Mouse (Mus musculus): ENCODE data around the gene Ankrd44. TPM values are rescaled to one million over a fixed set of nuclear protein-coding genes. Genes with fewer than 3 reads are reported as not detected.

Ankrd44 gene
- polyA plus RNA-seq, 1 experiment = 6.8 TPM

DNA sequence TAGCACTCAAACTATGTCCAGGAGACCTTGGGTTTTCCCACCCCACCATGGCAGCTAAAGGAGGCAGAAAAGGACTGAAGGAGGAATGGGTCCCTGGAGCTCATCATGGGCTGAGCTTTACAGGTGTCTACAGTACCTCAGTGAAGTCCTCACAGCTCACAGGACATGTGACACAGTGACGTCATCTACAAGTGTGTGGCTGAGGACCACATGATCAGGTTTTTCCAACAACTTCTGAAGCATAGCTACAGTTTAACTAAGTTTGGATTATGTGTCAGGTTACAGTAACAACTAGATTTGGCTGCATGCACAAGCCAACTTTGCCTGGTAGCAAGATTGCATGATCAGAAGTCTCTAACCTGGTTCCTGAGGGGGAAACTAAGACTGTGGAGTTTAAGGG, 78.9 kb downstream of the Ankrd44 start:
- TF ChIP-seq CTCF (IDR thresholded peaks at IDR 0.05; ENCODE audit: control insufficient read depth, insufficient read depth, insufficient replicate concordance, low read depth, low read length) (no peak), POLR2A (IDR thresholded peaks at IDR 0.05; ENCODE audit: control insufficient read depth, low read depth, low read length) (no peak)
- Histone ChIP-seq H3K27ac (ENCODE audit: control insufficient read depth, insufficient read depth, low read depth, low read length) (no peak overlapping the region), H3K27me3 (ENCODE audit: control insufficient read depth, insufficient read depth, low read length) (no peaks in the 10 kb centered on the region)

DNA sequence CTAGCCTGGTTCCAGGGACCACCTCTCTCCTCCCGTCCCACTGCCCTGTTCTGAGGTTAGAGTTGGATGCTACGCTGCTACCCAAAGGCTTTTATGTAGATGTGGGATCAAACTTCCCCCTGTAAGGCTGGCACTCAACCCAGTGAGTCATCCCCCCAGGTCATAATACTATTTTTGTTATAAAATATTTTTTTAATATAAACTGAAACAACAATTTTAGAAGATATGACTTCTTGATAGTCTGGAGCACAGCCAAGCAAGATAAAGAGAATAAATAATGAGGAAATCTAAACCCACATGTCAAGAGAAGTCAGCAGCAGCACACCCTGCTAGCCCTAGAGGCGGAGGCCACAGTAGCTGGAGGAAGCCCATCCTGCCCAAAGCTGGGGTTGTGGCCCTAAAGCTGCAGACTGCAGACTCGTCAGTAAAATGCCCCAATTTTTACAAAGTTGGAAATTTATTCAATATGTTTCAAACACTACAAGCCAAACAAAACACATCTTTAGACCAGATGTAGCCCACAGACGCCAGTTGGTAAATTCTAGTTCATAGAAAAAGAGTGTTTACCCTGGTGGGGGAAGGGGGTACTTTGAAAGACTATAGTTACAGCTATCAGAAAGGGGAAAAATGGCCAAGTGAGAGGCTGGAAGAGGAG, 79.7 kb downstream of the Ankrd44 start:
- Histone ChIP-seq H3K36me3 (ENCODE audit: control insufficient read depth, insufficient read depth, low read length) (no peaks in the 10 kb centered on the region), H3K27me3 (ENCODE audit: control insufficient read depth, insufficient read depth, low read length) (no peaks in the 10 kb centered on the region), H3K4me1 (ENCODE audit: control insufficient read depth, insufficient read depth, low read length) (no peaks in the 10 kb centered on the region), H3K27ac (ENCODE audit: control insufficient read depth, insufficient read depth, low read depth, low read length) (no peak overlapping the region), H3K4me3 (ENCODE audit: control insufficient read depth, low read depth, low read length) (no peak overlapping the region)
- TF ChIP-seq POLR2A (IDR thresholded peaks at IDR 0.05; ENCODE audit: control insufficient read depth, low read depth, low read length) (no peak), CTCF (IDR thresholded peaks at IDR 0.05; ENCODE audit: control insufficient read depth, insufficient read depth, insufficient replicate concordance, low read depth, low read length) (no peak)

More for the DNA sequence above, 78.9 kb downstream of the Ankrd44 start:
- Histone ChIP-seq H3K36me3 (ENCODE audit: control insufficient read depth, insufficient read depth, low read length) (no peaks in the 10 kb centered on the region), H3K4me1 (ENCODE audit: control insufficient read depth, insufficient read depth, low read length) (no peaks in the 10 kb centered on the region), H3K4me3 (ENCODE audit: control insufficient read depth, low read depth, low read length) (no peak overlapping the region)

DNA sequence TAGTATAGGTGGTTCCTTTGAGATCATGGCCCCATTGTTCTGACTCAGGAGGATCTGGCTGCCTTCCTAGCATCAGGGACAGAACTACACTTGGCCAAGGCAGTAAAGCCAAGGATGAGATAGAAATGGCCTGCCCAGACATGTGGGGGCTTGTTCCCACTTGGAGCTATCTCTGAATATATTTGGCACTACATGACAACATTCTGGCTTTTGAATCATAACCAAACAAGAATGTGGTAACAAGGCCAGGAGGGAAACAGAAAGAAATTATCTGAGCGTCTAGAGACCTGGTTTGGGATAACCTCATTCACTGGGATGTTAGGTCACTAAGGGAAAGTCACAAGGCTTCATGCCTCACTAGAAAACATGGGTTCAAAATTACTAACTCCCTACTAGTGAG, 81.8 kb downstream of the Ankrd44 start:
- Histone ChIP-seq H3K4me1 (ENCODE audit: control insufficient read depth, insufficient read depth, low read length) (no peaks in the 10 kb centered on the region), H3K27me3 (ENCODE audit: control insufficient read depth, insufficient read depth, low read length) (no peaks in the 10 kb centered on the region), H3K27ac (ENCODE audit: control insufficient read depth, insufficient read depth, low read depth, low read length) (no peak overlapping the region), H3K36me3 (ENCODE audit: control insufficient read depth, insufficient read depth, low read length) (no peaks in the 10 kb centered on the region), H3K4me3 (ENCODE audit: control insufficient read depth, low read depth, low read length) (no peak overlapping the region)
- no peak for TF ChIP-seq CTCF (IDR thresholded peaks at IDR 0.05; ENCODE audit: control insufficient read depth, insufficient read depth, insufficient replicate concordance, low read depth, low read length)
- TF ChIP-seq POLR2A (IDR thresholded peaks at IDR 0.05; ENCODE audit: control insufficient read depth, low read depth, low read length) = no peak

DNA sequence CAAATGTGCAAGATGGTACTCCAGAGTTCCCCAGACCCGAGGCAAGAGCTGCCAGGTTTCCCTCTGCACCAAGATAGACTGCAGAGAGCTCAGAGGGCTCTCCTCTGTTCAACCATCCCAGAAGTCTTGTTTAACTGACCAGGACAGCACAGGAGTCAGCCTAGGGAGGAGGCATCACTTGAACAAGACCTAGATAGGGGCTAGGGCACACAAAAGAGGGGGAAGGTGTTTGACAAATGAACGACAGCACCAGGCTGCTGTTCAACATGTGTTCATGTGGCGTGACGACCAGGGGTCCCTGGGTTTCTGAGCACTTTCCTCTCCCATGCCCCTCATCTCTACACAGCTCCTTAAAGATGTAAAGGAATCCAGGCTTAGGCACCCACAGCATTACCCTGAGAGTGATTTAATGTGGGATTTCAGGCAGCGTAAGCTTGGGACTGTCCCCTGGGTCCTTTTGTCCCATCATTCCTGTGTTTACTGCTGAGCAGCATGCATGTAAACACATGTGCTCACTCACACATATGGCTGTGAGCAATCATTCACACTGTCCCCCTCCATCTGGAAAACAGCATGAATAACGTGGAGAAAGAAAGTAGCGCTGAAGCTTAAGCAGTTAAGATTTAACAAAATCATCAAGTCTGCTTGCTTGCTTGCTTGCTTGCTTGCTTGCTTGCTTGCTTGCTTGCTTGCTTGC, 83.3 kb downstream of the Ankrd44 start:
- Histone ChIP-seq H3K27ac (ENCODE audit: control insufficient read depth, insufficient read depth, low read depth, low read length) (no peak overlapping the region), H3K4me3 (ENCODE audit: control insufficient read depth, low read depth, low read length) (no peak overlapping the region), H3K4me1 (ENCODE audit: control insufficient read depth, insufficient read depth, low read length) (no peaks in the 10 kb centered on the region), H3K27me3 (ENCODE audit: control insufficient read depth, insufficient read depth, low read length) (no peaks in the 10 kb centered on the region), H3K36me3 (ENCODE audit: control insufficient read depth, insufficient read depth, low read length) (no peaks in the 10 kb centered on the region)
- TF ChIP-seq CTCF (IDR thresholded peaks at IDR 0.05; ENCODE audit: control insufficient read depth, insufficient read depth, insufficient replicate concordance, low read depth, low read length) (no peak), POLR2A (IDR thresholded peaks at IDR 0.05; ENCODE audit: control insufficient read depth, low read depth, low read length) (no peak)

DNA sequence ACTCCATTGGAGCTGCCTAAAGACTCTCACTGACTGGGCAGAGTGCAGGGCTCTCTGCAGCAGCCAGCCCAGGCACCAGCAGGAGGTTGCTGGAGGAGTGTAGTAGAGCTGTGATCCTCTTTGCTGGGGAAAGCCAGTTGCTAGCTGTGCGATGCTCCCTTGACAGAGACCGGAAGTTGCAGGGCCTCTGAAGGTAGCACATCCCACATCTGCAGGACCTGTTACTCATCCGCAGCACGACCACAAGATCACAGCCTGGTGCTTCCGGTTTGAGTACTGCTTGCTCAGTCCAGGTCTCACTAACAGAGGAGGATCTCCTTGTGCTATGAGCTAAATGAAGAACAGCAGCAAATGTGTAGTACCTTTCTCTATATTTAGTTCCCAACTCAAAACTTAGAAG, 84.4 kb downstream of the Ankrd44 start:
- Histone ChIP-seq H3K4me3 (ENCODE audit: control insufficient read depth, low read depth, low read length) (no peak overlapping the region), H3K4me1 (ENCODE audit: control insufficient read depth, insufficient read depth, low read length) (no peaks in the 10 kb centered on the region), H3K27ac (ENCODE audit: control insufficient read depth, insufficient read depth, low read depth, low read length) (no peak overlapping the region), H3K27me3 (ENCODE audit: control insufficient read depth, insufficient read depth, low read length) (no peaks in the 10 kb centered on the region), H3K36me3 (ENCODE audit: control insufficient read depth, insufficient read depth, low read length) (no peaks in the 10 kb centered on the region)
- no peak for TF ChIP-seq POLR2A (IDR thresholded peaks at IDR 0.05; ENCODE audit: control insufficient read depth, low read depth, low read length)
- TF ChIP-seq CTCF (IDR thresholded peaks at IDR 0.05; ENCODE audit: control insufficient read depth, insufficient read depth, insufficient replicate concordance, low read depth, low read length) = no peak

DNA sequence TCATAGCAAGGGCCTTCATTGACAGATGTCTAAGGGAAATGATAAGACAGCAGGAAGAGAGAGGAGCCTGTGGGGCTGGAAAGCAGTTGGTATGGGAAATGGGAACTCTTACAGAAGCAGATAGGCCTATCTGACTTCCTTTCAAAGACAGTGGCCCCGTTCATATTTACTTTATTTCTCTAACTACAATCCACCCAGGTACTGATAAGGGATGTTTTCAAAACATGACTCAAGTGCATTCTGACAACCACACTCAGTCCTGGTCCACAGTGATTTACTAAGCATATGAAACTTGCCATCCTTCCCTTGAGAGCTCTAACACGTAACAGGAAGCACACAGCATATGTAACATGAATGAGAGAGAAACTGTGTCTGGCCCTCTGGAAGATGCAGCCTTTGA, 86.1 kb downstream of the Ankrd44 start:
- H3K4me1 ChIP-seq (ENCODE audit: control insufficient read depth, insufficient read depth, low read length) = no peaks in the 10 kb centered on the region
- no peak overlapping the region for H3K4me3 ChIP-seq (ENCODE audit: control insufficient read depth, low read depth, low read length)
- H3K27ac ChIP-seq (ENCODE audit: control insufficient read depth, insufficient read depth, low read depth, low read length) = no peak overlapping the region
- no peaks in the 10 kb centered on the region for H3K36me3 ChIP-seq (ENCODE audit: control insufficient read depth, insufficient read depth, low read length)
- H3K27me3 ChIP-seq (ENCODE audit: control insufficient read depth, insufficient read depth, low read length) = no peaks in the 10 kb centered on the region
- TF ChIP-seq CTCF (IDR thresholded peaks at IDR 0.05; ENCODE audit: control insufficient read depth, insufficient read depth, insufficient replicate concordance, low read depth, low read length) (no peak), POLR2A (IDR thresholded peaks at IDR 0.05; ENCODE audit: control insufficient read depth, low read depth, low read length) (no peak)

DNA sequence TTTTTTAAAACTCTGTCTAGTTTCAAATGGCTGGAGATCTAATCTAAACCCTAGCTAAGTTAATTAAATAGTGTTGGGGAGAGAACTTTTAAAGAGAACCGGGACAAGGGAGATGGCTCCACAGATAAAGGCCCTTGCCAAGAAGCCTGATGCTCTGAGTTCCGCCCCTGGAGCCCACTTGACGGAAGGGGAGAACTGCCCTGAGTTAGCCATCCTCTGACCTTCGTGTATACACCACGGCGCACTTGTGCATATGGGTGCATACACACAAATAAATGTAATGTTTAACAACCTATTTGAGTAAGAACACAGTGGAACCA, 87.7 kb downstream of the Ankrd44 start:
- H3K27me3 ChIP-seq (ENCODE audit: control insufficient read depth, insufficient read depth, low read length) = no peaks in the 10 kb centered on the region
- no peaks in the 10 kb centered on the region for H3K36me3 ChIP-seq (ENCODE audit: control insufficient read depth, insufficient read depth, low read length)
- TF ChIP-seq CTCF (IDR thresholded peaks at IDR 0.05; ENCODE audit: control insufficient read depth, insufficient read depth, insufficient replicate concordance, low read depth, low read length) (no peak), POLR2A (IDR thresholded peaks at IDR 0.05; ENCODE audit: control insufficient read depth, low read depth, low read length) (no peak)
- H3K4me1 ChIP-seq (ENCODE audit: control insufficient read depth, insufficient read depth, low read length) = no peaks in the 10 kb centered on the region
- no peak overlapping the region for H3K4me3 ChIP-seq (ENCODE audit: control insufficient read depth, low read depth, low read length)
- H3K27ac ChIP-seq (ENCODE audit: control insufficient read depth, insufficient read depth, low read depth, low read length) = no peak overlapping the region

Data from testis, adult 2 months (tissue).